Mouse (Mus musculus) intestine, embryonic 16.5 days (tissue): ENCODE results near the gene Parp16. TPM values are rescaled to one million over a fixed set of nuclear protein-coding genes. Genes with fewer than 3 reads are reported as not detected.

Source experiments
- ATAC-seq: fragments of 200-750 bp; cut with Nextera tagmentation; 2 replicates; pipeline ENCODE4 v1.8.0; 2017; ENCODE audit warnings: moderate TSS enrichment, moderate library complexity
- H3K27ac ChIP-seq: fragments of 300-500 bp; sonication (generic); 2 replicates; pipeline ENCODE4 v1.5.1; 2014; ENCODE audit warnings: mild to moderate bottlenecking, low read length
- H3K27me3 ChIP-seq: fragments of 300-500 bp; sonication (generic); replicated peaks from 2 replicates; pipeline ENCODE4 v1.6.1; 2014; ENCODE audit warnings: low read length, control low read depth, mixed read lengths; ENCODE audit not compliant: control insufficient read depth, insufficient read depth
- H3K36me3 ChIP-seq: fragments of 300-500 bp; sonication (generic); 2 replicates; pipeline ENCODE4 v1.6.1; 2014; ENCODE audit warnings: low read length, control low read depth; ENCODE audit not compliant: control insufficient read depth, insufficient read depth
- H3K4me1 ChIP-seq: fragments of 300-500 bp; sonication (generic); 2 replicates; pipeline ENCODE4 v1.6.1; 2014; ENCODE audit warnings: low read length, control low read depth, mixed read lengths; ENCODE audit not compliant: control insufficient read depth, insufficient read depth
- H3K4me2 ChIP-seq: fragments of 300-500 bp; sonication (generic); 2 replicates; pipeline ENCODE4 v1.6.1; 2014; ENCODE audit warnings: low read depth, low read length, control low read depth
- H3K4me3 ChIP-seq: fragments of 300-500 bp; sonication (generic); 2 replicates; pipeline ENCODE4 v1.5.1; 2014; ENCODE audit warnings: mild to moderate bottlenecking, low read length
- H3K9ac ChIP-seq: fragments of 300-500 bp; sonication (generic); 2 replicates; pipeline ENCODE4 v1.6.1; 2014; ENCODE audit warnings: low read depth, low read length
- H3K9me3 ChIP-seq: fragments of 300-500 bp; sonication (generic); 2 replicates; pipeline ENCODE4 v1.6.1; 2016; ENCODE audit warnings: low read length, control low read depth; ENCODE audit not compliant: control insufficient read depth
- WGBS: fragments of 180-500 bp; shearing (Covaris S2); extraction: QIAGEN DNeasy Blood & Tissue Kit; methylation state at CpG from one replicate; pipeline ENCODE4 v1.1.7; 2014; 5-methylcytosine and 5-hydroxymethylcytosine counted together
- polyA plus RNA-seq: library from polyadenylated mRNA; unstranded; fragments of >200 nt; fragmentation: Nextera tagmentation; extraction: Ambion mirVana; gene quantifications from 2 replicates; pipeline ENCODE4 v1.2.1, GENCODE M21; 2015

The Parp16 gene
- 10.8 and 11.0 TPM in 2 replicates for polyA plus RNA-seq

DNA sequence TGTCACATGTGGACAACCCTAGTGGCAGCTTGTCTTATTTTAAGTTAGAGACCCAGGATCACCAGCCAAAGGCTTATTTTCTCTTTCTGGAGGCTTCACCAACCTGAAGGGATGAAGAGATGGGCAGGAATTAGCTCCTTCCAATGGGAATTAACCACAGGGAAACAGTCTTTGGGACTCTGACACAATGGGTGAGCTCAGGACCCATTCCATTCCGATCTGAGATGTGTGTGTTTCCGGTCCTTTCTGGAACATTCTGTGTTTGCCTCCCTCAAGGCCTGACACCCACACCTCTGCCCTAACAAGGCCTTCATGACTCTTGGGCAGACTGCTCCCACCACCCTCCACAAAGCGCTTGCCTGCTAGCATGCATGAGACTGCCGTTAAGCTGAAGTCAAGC lies at the start of gene Parp16:
Gene Parp16, plus strand, starts transcription at position 301 of the 400 bp plus-strand sequence.
- Histone ChIP-seq H3K4me1 (peaks cover 24% of the 10 kb centered on the region), H3K4me3 (no peak within 1 kb of the TSS), H3K36me3 (no peaks in the 10 kb centered on the region), H3K9me3 (no peaks in the 10 kb centered on the region), H3K27me3 (no peaks in the 10 kb centered on the region), H3K4me2 (no peak within 1 kb of the TSS; the same call in 1 of the 2 replicates), H3K9ac (peak within 1 kb of the TSS; percentile 42), H3K27ac (peak within 1 kb of the TSS; percentile 82)
- no peak for ATAC-seq
- 74% methylated on average over 4 of the region's 4 CpGs for WGBS

- Histone ChIP-seq H3K36me3 (no peaks in the 10 kb centered on the region), H3K27ac (no peak overlapping the region), H3K9ac (no peak overlapping the region), H3K9me3 (no peaks in the 10 kb centered on the region), H3K27me3 (peaks cover 5% of the 10 kb centered on the region; the same call in 1 of the 2 replicates), H3K4me2 (no peak overlapping the region), H3K4me3 (no peak overlapping the region), H3K4me1 (peaks cover 7% of the 10 kb centered on the region)
- ATAC-seq, result no peak
- 82% methylated on average over 5 of the region's 5 CpGs for WGBS
Measured at GRCm38 (mm10) chr9:65146001-65146400, 49.2 kb upstream of the Parp16 start.

- Histone ChIP-seq H3K9me3 (no peaks in the 10 kb centered on the region), H3K4me2 (no peak overlapping the region), H3K27me3 (no peaks in the 10 kb centered on the region), H3K36me3 (no peaks in the 10 kb centered on the region), H3K4me3 (no peak overlapping the region), H3K4me1 (peaks cover 7% of the 10 kb centered on the region), H3K27ac (no peak overlapping the region), H3K9ac (no peak overlapping the region)
- 85% methylated on average over 7 of the region's 7 CpGs for WGBS
- no peak for ATAC-seq
Measured at GRCm38 (mm10) chr9:65148507-65148906, 46.6 kb upstream of the Parp16 start.

GRCm38 (mm10) chr9:65152711-65153330 lies 42.3 kb upstream of the Parp16 start:
- H3K27ac ChIP-seq, result peak overlapping the region; percentile 57

GRCm38 (mm10) chr9:65153331-65153711 lies 41.8 kb upstream of the Parp16 start:
- peak; percentile 83 for ATAC-seq
- Histone ChIP-seq H3K9me3 (no peaks in the 10 kb centered on the region), H3K9ac (0 out of 2 replicates have a peak overlapping the region, but pooled peaks have one; percentile 4), H3K4me3 (no peak overlapping the region), H3K4me2 (no peak overlapping the region; the same call in 1 of the 2 replicates), H3K27ac (peak overlapping the region; percentile 57), H3K4me1 (peaks cover 14% of the 10 kb centered on the region), H3K27me3 (no peaks in the 10 kb centered on the region), H3K36me3 (no peaks in the 10 kb centered on the region)
- 14% methylated on average over 5 of the region's 5 CpGs for WGBS

More at GRCm38 (mm10) chr9:65152711-65153330, 42.3 kb upstream of the Parp16 start:
- H3K9ac ChIP-seq, result 0 out of 2 replicates have a peak overlapping the region, but pooled peaks have one; percentile 4
- peaks cover 14% of the 10 kb centered on the region for H3K4me1 ChIP-seq
- no peaks in the 10 kb centered on the region for H3K27me3 ChIP-seq
- peak; percentile 31 for ATAC-seq
- H3K4me3 ChIP-seq, result no peak overlapping the region
- H3K4me2 ChIP-seq, result no peak overlapping the region
- WGBS, result 53% methylated on average over 6 of the region's 6 CpGs
- no peaks in the 10 kb centered on the region for H3K9me3 ChIP-seq
- no peaks in the 10 kb centered on the region for H3K36me3 ChIP-seq

- H3K27ac ChIP-seq, result no peak overlapping the region
- H3K36me3 ChIP-seq, result no peaks in the 10 kb centered on the region
- H3K9me3 ChIP-seq, result no peaks in the 10 kb centered on the region
- no peak overlapping the region for H3K4me3 ChIP-seq
- H3K27me3 ChIP-seq, result no peaks in the 10 kb centered on the region
- peak; percentile 44; the same call in 1 of the 2 replicates for ATAC-seq
- peaks cover 14% of the 10 kb centered on the region for H3K4me1 ChIP-seq
- H3K4me2 ChIP-seq, result no peak overlapping the region
- no peak overlapping the region for H3K9ac ChIP-seq
- 48% methylated on average over 9 of the region's 9 CpGs for WGBS
Measured at GRCm38 (mm10) chr9:65154692-65155455, 40.3 kb upstream of the Parp16 start.

DNA sequence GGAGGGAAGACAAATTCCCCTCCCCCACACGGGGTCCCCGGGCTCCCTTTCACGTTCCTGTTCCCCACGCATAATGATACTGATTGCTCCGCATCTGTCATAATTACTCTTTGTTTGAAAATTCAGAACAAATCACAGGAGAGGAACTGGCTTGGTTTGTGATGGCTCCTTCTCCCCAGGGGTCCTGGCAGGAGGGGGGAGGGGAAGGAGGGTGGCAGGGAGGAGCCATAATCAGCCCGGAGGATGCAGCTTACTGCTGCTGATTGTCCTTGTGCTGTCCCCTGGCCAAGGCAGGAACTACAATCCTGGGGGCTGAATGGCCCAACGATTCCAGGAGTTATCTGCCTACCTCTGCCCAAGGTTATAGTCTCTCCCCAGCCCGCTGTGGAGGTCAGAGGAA lies 38.5 kb upstream of the Parp16 start:
- ATAC-seq, result no peak
- Histone ChIP-seq H3K27me3 (no peaks in the 10 kb centered on the region; the same call in 1 of the 2 replicates), H3K4me2 (no peak overlapping the region), H3K9me3 (no peaks in the 10 kb centered on the region), H3K4me3 (no peak overlapping the region), H3K9ac (no peak overlapping the region), H3K36me3 (no peaks in the 10 kb centered on the region), H3K27ac (no peak overlapping the region), H3K4me1 (peaks cover 14% of the 10 kb centered on the region)
- 15% methylated on average over 8 of the region's 8 CpGs for WGBS

- ATAC-seq, result no peak
- 35% methylated on average over 6 of the region's 6 CpGs for WGBS
- no peaks in the 10 kb centered on the region for H3K9me3 ChIP-seq
- H3K9ac ChIP-seq, result no peak overlapping the region
- peaks cover 6% of the 10 kb centered on the region for H3K27me3 ChIP-seq
- no peaks in the 10 kb centered on the region for H3K36me3 ChIP-seq
- H3K27ac ChIP-seq, result no peak overlapping the region
- H3K4me1 ChIP-seq, result peaks cover 16% of the 10 kb centered on the region
- no peak overlapping the region for H3K4me3 ChIP-seq
- H3K4me2 ChIP-seq, result no peak overlapping the region
Measured at GRCm38 (mm10) chr9:65157631-65158030, 37.5 kb upstream of the Parp16 start.

- H3K9ac ChIP-seq, result no peak overlapping the region
- H3K36me3 ChIP-seq, result no peaks in the 10 kb centered on the region
- 0 out of 2 replicates have a peak, but pooled peaks cover 3% of the 10 kb centered on the region for H3K9me3 ChIP-seq
- peaks cover 10% of the 10 kb centered on the region for H3K27me3 ChIP-seq
- WGBS, result 68% methylated on average over 4 of the region's 4 CpGs
- ATAC-seq, result no peak
- H3K4me3 ChIP-seq, result no peak overlapping the region
- H3K4me2 ChIP-seq, result no peak overlapping the region
- H3K27ac ChIP-seq, result no peak overlapping the region
- H3K4me1 ChIP-seq, result peaks cover 8% of the 10 kb centered on the region
Measured at GRCm38 (mm10) chr9:65161188-65161587, 34.0 kb upstream of the Parp16 start.
